Mouse (Mus musculus) C2C12 (cell line): Measurements from ENCODE around the gene Gm20388.

Experiments used
- CEBPB ChIP-seq: IDR thresholded peaks from one replicate; pipeline ENCODE4 v1.6.1; 2011; ENCODE audit warnings: low read depth, mild to moderate bottlenecking, control low read depth, moderate library complexity
- CTCF ChIP-seq: IDR thresholded peaks from one replicate; pipeline ENCODE4 v1.5.1; 2011; ENCODE audit not compliant: control insufficient read depth, insufficient read depth, insufficient read length
- MAX ChIP-seq: IDR thresholded peaks from one replicate; pipeline ENCODE4 v1.6.1; 2011; ENCODE audit warnings: mild to moderate bottlenecking, control low read depth
- MYOG ChIP-seq: IDR thresholded peaks from one replicate; pipeline ENCODE4 v1.6.1; 2011; ENCODE audit not compliant: control insufficient read depth, insufficient read length; ENCODE audit errors: extremely low read depth

- TF ChIP-seq CTCF (no peak), CEBPB (no peak), MAX (no peak), MYOG (no peak)
Observed at GRCm38 (mm10) chr8:120336909-120337555, 426.4 kb downstream of the Gm20388 start.
